Mouse (Mus musculus) left cerebral cortex, postnatal 25 days (tissue): ENCODE results near the gene Gid8. TPM values are rescaled to one million over a fixed set of nuclear protein-coding genes. Genes with fewer than 3 reads are reported as not detected.

Experiments used
- DNase-seq, 2 experiments: peaks; one replicate each; pipeline ENCODE4 v3.0.0; 2022; ENCODE audit warnings: low spot score in 2 of 2, mixed read lengths in 1 of 2
- intact Hi-C: fragments of 180-260 bp; cut with DNase I; formaldehyde crosslinking; loops from one replicate; pipeline ENCODE4 v1.15.1; 2025
- total RNA-seq, 2 experiments: library from RNA; stranded (reverse); gene quantifications; 2 replicates each; pipeline ENCODE4 v1.2.3; 2021

The Gid8 gene
- total RNA-seq, 2 experiments from 2014 or later, result 62.4 to 64.9 TPM

GRCm38 (mm10) chr2:180742820-180743219 lies 32.9 kb downstream of the Gid8 start:
- intact Hi-C loops, result no loop called here

GRCm38 (mm10) chr2:180743321-180743720 lies 33.4 kb downstream of the Gid8 start:
- no peak for DNase-seq
- intact Hi-C loops, result no loop called here

More at GRCm38 (mm10) chr2:180742820-180743219, 32.9 kb downstream of the Gid8 start:
- no peak for DNase-seq

DNA sequence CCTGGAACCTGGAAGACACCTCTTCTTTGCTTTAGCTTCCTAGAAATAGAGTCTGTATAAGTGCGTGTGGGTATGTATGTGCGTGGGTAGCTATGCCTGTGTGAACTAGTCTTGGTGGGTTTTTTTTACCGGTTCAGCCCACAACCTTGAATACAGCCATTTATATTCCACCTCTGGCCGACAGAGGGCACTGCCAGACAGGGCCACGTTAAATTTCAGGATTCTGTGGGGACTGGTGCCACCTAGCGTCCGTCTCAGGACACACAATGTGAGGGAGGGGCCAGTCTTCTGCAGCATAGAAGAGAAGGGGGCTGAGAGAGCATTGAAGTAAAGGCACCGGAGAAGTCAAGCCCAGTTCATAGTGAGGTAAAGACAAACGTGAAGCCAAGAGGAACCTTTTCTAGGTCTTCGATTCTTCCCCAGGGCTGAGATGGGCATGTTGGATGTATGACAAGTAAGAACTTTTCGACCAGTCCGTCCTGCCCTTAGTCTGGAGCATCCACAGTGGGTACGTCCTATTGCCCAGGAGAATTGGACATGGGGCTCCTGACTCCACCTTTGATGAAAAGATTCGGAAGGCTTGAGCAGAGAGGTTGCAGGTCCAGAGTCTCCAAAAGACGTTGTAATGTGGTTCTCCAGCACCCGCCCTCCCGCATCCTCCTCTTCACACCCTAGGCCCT lies 35.5 kb downstream of the Gid8 start:
- DNase-seq, result peak; percentile 85 to 92
- intact Hi-C loops, result loop anchor here (1.0 to 5.0 kb wide), 4 partner anchors 34 to 183 kb away; no protein-coding TSS in a partner anchor

- no peak for DNase-seq
- intact Hi-C loops, result loop anchor here (5.0 kb wide), 1 partner anchor 184 kb away; no protein-coding TSS in a partner anchor
Observed at GRCm38 (mm10) chr2:180746569-180747192, 36.8 kb downstream of the Gid8 start.

DNA sequence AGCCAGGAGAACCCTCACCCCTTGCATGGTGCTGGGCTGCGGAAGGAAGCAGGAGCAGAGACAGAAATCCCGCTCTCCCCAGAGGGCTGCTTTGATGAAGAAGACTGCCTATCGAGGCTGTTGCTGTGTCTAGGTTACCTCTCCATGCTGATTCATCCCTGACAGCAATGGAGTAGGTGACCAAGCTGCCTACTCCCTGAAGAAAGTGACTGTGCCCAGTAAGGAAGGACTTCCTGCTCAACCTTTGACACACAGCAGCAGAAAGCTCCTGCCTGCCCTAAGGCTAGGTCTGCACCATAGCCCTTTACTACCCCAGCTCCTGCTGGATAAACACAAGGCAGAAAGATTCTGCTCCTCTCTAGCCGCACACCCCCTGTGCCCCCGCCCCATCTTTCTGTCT lies 39.0 kb downstream of the Gid8 start:
- intact Hi-C loops, result loop anchor here (5.0 kb wide), 1 partner anchor 187 kb away; no protein-coding TSS in a partner anchor

DNA sequence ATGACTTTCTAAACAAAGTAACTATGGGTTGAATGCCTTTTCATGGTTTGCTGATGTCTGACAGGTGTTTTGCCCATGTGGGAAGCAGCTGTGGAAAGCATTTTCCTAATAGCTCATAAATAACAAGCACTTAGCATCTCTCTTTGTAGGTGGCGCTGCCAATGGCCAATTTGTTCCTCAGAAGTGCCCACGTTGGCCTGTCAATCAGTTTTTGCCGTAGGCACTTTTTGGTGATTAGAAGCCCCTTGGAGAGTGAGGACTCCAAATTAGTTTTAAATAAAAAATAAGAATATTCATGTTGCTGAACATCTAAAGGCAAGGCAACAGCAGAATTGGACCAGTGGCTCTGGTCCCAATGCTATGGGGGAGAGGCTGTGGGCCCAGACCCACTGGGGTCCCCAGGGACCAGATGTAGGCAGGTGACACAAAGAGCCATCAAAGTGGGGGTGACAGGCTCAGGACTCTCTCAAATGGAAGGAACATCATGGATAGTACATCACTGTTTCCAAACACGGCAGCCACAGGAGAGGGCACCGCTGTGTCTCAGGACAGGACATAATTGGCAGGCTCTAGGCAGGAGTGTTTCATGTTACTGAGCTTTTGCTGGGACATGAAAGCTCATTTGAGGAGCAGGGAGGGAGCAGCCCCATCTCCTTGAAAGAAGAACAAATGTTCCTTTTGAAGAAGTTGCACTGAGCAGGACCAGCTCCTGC lies 45.2 kb downstream of the Gid8 start:
- intact Hi-C loops, result no loop called here
- no peak for DNase-seq

More for the DNA sequence above, 39.0 kb downstream of the Gid8 start:
- DNase-seq, result no peak

GRCm38 (mm10) chr2:180755896-180756295 lies 46.0 kb downstream of the Gid8 start:
- intact Hi-C loops, result no loop called here
- DNase-seq, result no peak

DNA sequence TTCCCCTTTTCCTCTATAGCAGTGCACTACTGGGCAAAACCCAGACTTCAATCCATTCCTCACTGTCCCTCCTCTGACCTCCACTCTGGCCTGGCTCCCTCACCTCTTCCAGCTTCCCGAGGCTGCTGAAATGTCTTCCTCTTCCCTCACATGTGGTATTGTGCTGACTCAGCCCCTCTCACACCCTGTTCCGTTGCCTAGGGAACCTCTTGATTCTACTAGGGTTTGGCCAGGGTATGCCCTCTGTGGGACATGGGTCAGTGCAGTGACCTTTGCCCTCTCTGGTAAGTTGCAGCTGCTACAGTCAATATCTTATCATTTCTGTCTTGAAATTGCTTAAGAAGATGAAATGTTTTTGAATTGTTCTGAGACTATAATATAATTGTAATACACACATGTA lies 46.9 kb downstream of the Gid8 start:
- DNase-seq, result no peak
- intact Hi-C loops, result no loop called here

GRCm38 (mm10) chr2:180758513-180759263 lies 48.8 kb downstream of the Gid8 start:
- no peak for DNase-seq
- intact Hi-C loops, result no loop called here

DNA sequence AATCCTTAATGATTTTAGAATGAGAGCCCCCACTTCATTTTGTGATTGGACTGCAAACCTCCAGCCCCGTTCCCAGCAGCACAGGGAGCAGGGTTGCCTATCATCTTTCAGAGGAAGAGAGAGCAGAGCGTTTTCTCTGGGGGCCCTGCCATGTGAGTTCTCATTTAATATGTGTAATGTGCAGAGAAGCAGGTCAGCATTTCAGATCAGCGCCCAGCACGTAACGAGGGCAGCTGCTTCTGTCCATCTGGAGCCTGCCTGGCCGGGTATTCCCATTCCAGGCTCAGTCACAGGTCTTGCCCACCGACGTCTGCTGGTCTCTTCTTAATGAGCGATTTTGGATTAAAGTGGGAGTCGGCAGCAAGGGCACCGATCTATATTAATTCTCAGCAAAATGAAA lies 55.1 kb downstream of the Gid8 start:
- intact Hi-C loops, result no loop called here
- no peak for DNase-seq

DNA sequence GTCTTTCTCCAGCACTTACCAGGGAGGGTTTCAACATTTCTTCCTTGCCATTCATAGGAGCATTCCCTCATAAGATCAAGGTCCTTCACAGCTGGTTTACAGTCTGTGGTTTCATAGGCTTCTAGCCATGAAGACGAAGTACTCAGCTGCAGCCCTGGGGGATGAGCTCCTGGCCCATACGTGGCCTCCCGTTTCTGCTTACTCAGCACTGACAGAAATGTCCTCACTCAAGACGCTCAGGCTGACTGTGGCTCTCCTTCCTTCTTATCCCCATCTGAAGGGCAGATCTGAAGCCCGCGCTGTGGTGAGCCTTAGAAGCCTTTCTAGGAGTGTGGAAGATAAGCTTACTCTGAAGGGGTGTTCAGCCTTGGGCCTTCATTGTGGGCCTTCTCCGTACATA lies 55.8 kb downstream of the Gid8 start:
- no peak for DNase-seq
- intact Hi-C loops, result no loop called here

Other genes with a start within 250 kb of the Gid8 start
- gene Ntsr1, start 210.1 kb upstream of the Gid8 start, total RNA-seq, result 1 to 10 TPM; 7.1 to 9.2 TPM
- 10 to 100 TPM; 15.5 to 20.1 TPM for gene Mrgbp, start 128.8 kb upstream of the Gid8 start, total RNA-seq
- gene Ogfr, start 120.9 kb upstream of the Gid8 start, total RNA-seq, result 10 to 100 TPM; 41.6 to 41.8 TPM
- 10 to 100 TPM; 11.0 to 12.7 TPM for gene Col9a3, start 112.3 kb upstream of the Gid8 start, total RNA-seq
- gene Tcfl5, start 67.4 kb upstream of the Gid8 start, total RNA-seq, result 1 to 10 TPM; 1.5 to 1.7 TPM
- 10 to 100 TPM; 54.3 to 55.6 TPM for gene Dido1, start 118 bp upstream of the Gid8 start, total RNA-seq
- gene Slc17a9, start 15.1 kb downstream of the Gid8 start, total RNA-seq, result under 1 TPM; 0.30 to 0.53 TPM
- gene Bhlhe23, start 66.8 kb downstream of the Gid8 start, total RNA-seq, result under 1 TPM in 1 of 2 experiments, not detected in 1; 0.16 TPM
- 10 to 100 TPM; 60.6 to 62.8 TPM for gene Ythdf1, start 210.8 kb downstream of the Gid8 start, total RNA-seq
- gene Birc7, start 218.9 kb downstream of the Gid8 start, total RNA-seq, result not detected
- 10 to 100 TPM; 36.0 to 37.9 TPM for gene Nkain4, start 244.6 kb downstream of the Gid8 start, total RNA-seq